Mouse (Mus musculus) layer of hippocampus, adult 11-12 months (tissue): ENCODE data around the gene Tmem59l.
"Not testable (repeated sequence)": the region's sequence is repeated elsewhere in the genome, so short reads cannot be mapped to it uniquely, and the experiment has no call there.

Source experiments
- DNase-seq: peaks from one replicate; pipeline ENCODE4 v3.0.0; 2022; ENCODE audit warnings: low spot score

Gene Tmem59l

GRCm38 (mm10) chr8:70486941-70487520 is at the start of gene Tmem59l:
Tmem59l (minus strand) TSS chr8:70487358.
- DNase-seq = no peak

- DNase-seq = no peak
These were observed 48.5 kb upstream of the Tmem59l start for GRCm38 (mm10) chr8:70535701-70536100.

GRCm38 (mm10) chr8:70535221-70535620 is 48.1 kb upstream of the Tmem59l start:
- no peak for DNase-seq

GRCm38 (mm10) chr8:70534281-70534680 is 47.1 kb upstream of the Tmem59l start:
- no peak for DNase-seq

DNA sequence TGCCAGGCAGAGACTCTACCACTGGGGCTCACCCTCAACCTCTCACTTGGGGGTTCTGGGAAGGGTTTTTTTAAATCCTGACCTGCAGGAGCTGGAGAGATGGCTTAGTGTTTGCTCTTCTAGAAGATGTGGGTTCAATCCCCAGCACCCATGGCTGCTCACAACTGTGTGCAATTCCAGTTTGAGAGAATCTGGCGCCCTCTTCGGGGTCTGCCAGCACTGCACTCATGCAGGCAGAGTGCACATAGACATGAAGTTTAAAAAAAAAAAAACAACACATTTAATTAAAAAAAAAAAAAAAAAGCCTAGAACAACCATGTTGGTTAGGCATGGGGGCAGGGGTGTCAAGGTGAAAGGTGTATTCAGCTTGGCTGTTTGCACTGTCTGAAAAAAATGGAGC is 43.2 kb upstream of the Tmem59l start:
- no peak for DNase-seq

GRCm38 (mm10) chr8:70529741-70530161 is 42.6 kb upstream of the Tmem59l start:
- no peak for DNase-seq

DNA sequence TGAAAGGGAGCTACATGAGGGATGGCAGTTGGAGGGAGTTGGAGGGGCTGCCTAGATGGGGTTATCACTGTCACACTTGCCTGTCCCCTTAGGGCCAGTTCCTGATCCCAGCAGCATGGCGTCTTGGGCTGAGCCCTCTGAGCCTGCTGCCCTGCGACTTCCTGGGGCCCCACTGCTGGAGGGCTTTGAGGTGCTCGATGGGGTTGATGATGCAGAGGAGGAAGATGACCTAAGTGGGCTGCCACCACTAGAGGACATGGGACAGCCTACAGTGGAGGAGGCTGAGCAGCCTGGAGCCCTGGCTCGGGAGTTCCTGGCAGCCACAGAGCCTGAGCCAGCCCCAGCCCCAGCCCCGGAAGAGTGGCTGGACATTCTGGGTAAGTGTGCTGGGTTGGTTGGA is 42.1 kb upstream of the Tmem59l start:
- DNase-seq = no peak

GRCm38 (mm10) chr8:70528182-70528797 is 41.1 kb upstream of the Tmem59l start:
- no peak for DNase-seq

DNA sequence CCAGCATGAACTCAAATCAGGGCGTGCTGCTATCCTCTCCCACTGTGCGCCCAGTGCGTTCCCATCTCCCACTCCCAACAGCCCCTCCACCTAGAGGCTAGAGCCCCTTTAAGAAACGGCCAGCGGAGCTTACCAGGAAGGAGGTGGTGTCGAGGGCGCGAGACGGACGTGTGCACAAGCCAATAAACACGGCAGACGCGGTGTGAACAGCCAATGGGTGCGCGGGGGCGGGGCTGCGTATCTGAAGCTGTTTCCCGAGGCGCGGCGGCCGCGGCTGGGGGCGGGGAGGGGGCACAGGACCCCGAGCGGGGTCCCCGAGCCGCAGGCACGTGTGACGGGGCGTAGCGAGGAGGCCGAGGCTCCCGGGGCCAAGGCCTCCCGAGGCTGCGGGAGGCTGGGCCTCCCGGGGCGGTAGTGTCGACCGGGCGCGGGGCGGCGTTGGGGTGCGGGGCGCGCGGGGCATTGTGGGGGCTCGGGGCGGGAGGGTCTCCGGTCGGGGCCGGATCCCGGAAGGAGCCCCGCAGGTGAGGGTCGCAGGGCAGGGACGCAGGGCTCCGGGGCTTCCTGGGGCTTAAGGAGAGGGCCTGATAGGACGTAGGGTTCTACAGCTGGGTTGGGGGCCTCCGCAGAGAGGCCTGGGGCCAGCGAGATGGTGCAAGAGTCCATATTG is 40.5 kb upstream of the Tmem59l start, which contains the start of the genes Fkbp8 and Kxd1:
Fkbp8 (plus strand) TSS at position 213 of the 670 bp plus-strand sequence.
Kxd1 (minus strand) TSS at position 445 of the 670 bp plus-strand sequence.
- DNase-seq = peak; percentile 99

DNA sequence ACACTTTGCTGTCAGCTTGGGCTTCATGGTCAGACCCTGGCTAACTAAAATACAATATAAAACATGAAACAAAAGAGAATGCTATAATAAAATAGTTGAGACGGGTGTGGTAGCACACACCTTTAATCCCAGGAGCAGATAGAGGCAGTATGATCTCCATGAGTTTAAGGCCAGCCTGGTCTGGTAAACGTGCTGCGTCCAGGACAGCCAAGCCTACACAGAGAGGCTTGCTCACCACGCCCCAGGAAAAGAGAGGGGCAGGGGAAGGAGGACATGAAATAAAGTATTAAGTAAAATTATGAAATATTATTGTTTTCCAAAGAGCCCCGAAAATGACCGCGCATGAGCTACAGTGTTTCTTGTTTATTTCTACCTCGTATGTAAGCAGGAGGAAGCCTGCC is 40.0 kb upstream of the Tmem59l start:
- DNase-seq = no peak

- peak; percentile 97 for DNase-seq
These were observed 35.6 kb upstream of the Tmem59l start for GRCm38 (mm10) chr8:70522592-70523403.

DNA sequence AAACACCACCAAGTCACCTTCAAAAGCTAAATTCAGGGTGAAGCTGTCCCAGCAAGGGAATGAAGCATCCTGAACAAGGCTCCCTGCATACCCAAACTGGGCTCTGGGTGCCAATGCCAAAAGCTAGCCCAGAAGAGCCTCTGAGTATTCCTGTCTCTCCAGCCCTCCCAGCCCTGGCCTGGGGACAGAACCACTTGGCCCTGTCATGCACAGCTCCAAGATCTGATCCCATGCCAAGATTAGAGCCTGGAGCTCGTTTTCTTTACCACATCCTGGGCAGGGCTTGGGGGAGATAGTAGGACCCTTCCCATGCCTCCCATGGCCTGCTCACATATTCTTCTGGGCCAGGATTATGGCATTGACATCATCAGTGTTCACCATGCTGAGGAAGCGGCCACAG is 32.4 kb upstream of the Tmem59l start:
- no peak for DNase-seq

- no peak for DNase-seq
These were observed 31.9 kb upstream of the Tmem59l start for GRCm38 (mm10) chr8:70519043-70519442.

DNA sequence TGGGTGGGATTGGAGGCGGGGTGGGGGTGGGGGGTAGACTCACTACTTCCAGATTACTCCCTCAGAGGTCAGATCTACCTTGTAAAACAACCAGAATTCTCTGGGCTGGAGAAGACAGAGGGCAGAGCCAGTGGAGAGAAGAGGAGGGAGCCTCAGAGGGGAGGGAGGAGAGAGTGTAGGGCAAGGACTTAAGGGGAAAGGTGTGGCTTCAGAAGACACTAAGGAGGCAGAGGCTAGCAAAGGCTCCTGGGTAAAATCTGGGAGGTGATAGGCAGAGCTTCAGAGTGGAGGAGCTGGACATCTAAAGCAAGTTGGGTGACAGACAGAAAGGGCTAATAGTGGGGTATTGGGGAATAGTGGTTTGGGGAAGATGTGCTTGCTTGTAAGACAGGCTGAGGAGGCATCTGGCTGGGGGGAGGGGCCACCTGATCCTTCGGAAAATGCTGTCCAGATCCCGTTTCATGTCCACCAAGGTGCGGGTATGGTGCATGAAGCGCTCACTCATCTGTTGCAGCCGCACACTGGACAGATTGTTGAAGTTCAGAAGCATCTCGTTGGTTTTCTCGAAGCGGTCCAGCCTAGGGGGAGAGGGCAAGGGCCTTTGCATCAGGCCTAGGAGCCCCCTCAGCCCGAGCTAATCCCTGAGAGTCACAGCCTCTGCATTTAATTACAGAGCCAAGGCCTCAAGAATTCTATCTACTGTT is 30.9 kb upstream of the Tmem59l start:
- no peak for DNase-seq

DNA sequence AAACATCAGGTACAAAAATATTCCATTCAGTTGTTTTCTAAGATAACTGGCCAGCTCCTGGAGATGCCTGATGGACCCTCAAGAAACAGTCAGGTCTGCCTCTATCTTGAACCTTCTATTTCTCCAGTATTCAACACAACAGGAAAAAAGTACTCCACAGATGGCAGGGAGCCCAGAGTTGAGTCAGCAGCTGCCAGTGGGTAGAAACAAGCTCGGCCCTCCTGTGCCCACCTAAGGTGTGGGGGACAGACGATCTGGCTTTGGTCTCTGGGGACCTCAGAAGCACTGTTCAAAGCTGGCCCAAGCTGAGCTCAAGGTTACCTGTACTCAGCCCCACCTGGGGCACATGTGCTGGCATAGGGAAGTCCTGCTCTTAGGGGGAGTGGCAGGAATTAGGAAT is 26.3 kb upstream of the Tmem59l start:
- DNase-seq = no peak

GRCm38 (mm10) chr8:70512253-70512903 is 25.2 kb upstream of the Tmem59l start:
- no peak for DNase-seq

DNA sequence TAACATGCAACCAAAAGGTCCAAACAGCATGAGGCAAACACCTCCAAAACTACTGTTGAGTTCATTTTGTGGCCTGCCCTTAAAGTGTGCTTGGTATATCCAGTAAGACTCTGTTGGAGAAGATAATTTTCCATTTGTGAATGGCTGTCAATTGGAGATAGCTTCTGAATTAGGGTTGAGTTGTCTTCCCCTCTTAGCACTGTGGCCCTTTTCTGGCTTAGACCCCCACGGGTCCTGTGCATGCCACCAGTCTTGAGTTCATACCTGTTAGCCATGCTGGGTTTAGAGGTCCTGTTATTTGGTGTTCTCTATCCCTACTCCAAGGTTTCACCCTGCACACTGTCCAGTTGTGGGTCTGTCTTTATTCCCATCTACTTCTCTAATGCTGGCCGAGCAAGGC is 24.6 kb upstream of the Tmem59l start:
- no peak for DNase-seq

DNA sequence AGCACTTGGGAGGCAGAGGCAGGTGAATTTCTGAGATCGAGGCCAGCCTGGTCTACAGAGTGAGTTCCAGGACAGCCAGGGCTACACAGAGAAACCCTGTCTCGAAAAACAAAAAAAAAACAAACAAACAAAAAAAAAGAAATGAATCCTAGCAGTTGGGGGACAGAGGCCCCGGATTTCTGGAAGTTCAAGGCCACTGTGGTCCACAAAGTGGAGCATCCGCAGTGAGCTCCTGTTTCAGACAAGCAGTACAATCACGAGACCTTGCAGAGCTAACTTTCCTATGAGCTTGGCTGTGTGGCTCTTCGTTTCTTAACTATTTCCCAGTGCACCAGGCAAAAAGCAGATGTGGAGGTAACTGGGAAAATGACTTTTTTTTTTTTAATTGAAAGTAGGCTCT is 24.0 kb upstream of the Tmem59l start:
- not testable (repeated sequence) for DNase-seq

GRCm38 (mm10) chr8:70510228-70510915 is 23.2 kb upstream of the Tmem59l start, which contains the start of gene Uba52:
Uba52 (minus strand) TSS chr8:70510801.
- peak; percentile 97 for DNase-seq

- no peak for DNase-seq
These were observed 22.3 kb upstream of the Tmem59l start for GRCm38 (mm10) chr8:70509281-70509952.
